Mouse (Mus musculus) left cerebral cortex, postnatal 4 days (tissue): ENCODE measurements around the gene Fcgr1. TPM values are rescaled to one million over a fixed set of nuclear protein-coding genes. Genes with fewer than 3 reads are reported as not detected.
"Not testable (repeated sequence)": the region's sequence is repeated elsewhere in the genome, so short reads cannot be mapped to it uniquely, and the experiment has no call there.

Experiments
- DNase-seq: peaks from one replicate; pipeline ENCODE4 v3.0.0-alpha.2; 2022
- intact Hi-C: fragments of 180-260 bp; cut with DNase I; formaldehyde crosslinking; loops from one replicate; pipeline ENCODE4 v1.15.1; 2025
- total RNA-seq, 2 experiments: library from RNA; stranded (reverse); gene quantifications; 2 replicates each; pipeline ENCODE4 v1.2.3; 2021

The Fcgr1 gene
- total RNA-seq, 2 experiments from 2014 or later = 0.52 to 1.2 TPM

GRCm38 (mm10) chr3:96277428-96277799, 16.4 kb downstream of the Fcgr1 start:
- intact Hi-C loops = no loop called here
- peak; percentile 56 for DNase-seq

GRCm38 (mm10) chr3:96273591-96274465, 19.9 kb downstream of the Fcgr1 start:
- intact Hi-C loops = no loop called here
- no peak for DNase-seq

GRCm38 (mm10) chr3:96269511-96270474, 24.0 kb downstream of the Fcgr1 start, which contains the start of gene Hist2h2bb:
Gene Hist2h2bb (plus strand): TSS chr3:96269752.
- intact Hi-C loops = loop anchor here (10.0 kb wide), 1 partner anchor 205 kb away; no protein-coding TSS in a partner anchor
- DNase-seq = peak; percentile 87

- not testable (repeated sequence) for DNase-seq
- intact Hi-C loops = loop anchor here (10.0 kb wide), 1 partner anchor 204 kb away; no protein-coding TSS in a partner anchor
Measured at GRCm38 (mm10) chr3:96268776-96269378, 24.9 kb downstream of the Fcgr1 start.

- peak; percentile 77 for DNase-seq
- intact Hi-C loops = loop anchor here (10.0 kb wide), 1 partner anchor 203 kb away; no protein-coding TSS in a partner anchor
Measured at GRCm38 (mm10) chr3:96268051-96268775, 25.6 kb downstream of the Fcgr1 start, which contains the start of gene Hist2h3b. Gene Hist2h3b (plus strand): TSS chr3:96268654.

- intact Hi-C loops = loop anchor here (10.0 kb wide), 1 partner anchor 203 kb away; no protein-coding TSS in a partner anchor
- DNase-seq = no peak
Measured at GRCm38 (mm10) chr3:96267541-96267940, 26.2 kb downstream of the Fcgr1 start.

- DNase-seq = no peak
- intact Hi-C loops = loop anchor here (10.0 kb wide), 1 partner anchor 201 kb away; no protein-coding TSS in a partner anchor
Measured at GRCm38 (mm10) chr3:96266132-96266710, 27.5 kb downstream of the Fcgr1 start.

- intact Hi-C loops = loop anchor here (10.0 kb wide), 1 partner anchor 200 kb away; no protein-coding TSS in a partner anchor
- DNase-seq = no peak
Measured at GRCm38 (mm10) chr3:96264404-96264949, 29.3 kb downstream of the Fcgr1 start.

GRCm38 (mm10) chr3:96263558-96264403, 30.0 kb downstream of the Fcgr1 start:
- DNase-seq = no peak
- intact Hi-C loops = loop anchor here (10.0 kb wide), 1 partner anchor 199 kb away; no protein-coding TSS in a partner anchor

GRCm38 (mm10) chr3:96262979-96263550, 30.7 kb downstream of the Fcgr1 start, which contains the start of gene Hist2h4:
Gene Hist2h4 (minus strand): TSS chr3:96263311.
- DNase-seq = peak; percentile 94
- intact Hi-C loops = loop anchor here (10.0 kb wide), 1 partner anchor 198 kb away; no protein-coding TSS in a partner anchor

GRCm38 (mm10) chr3:96262216-96262875, 31.4 kb downstream of the Fcgr1 start:
- DNase-seq = peak; percentile 81
- intact Hi-C loops = loop anchor here (10.0 kb wide), 1 partner anchor 198 kb away; no protein-coding TSS in a partner anchor

GRCm38 (mm10) chr3:96261623-96262022, 32.1 kb downstream of the Fcgr1 start:
- DNase-seq = no peak
- intact Hi-C loops = loop anchor here (10.0 kb wide), 1 partner anchor 197 kb away; no protein-coding TSS in a partner anchor

GRCm38 (mm10) chr3:96260220-96260619, 33.5 kb downstream of the Fcgr1 start:
- DNase-seq = no peak
- intact Hi-C loops = loop anchor here (10.0 kb wide), 1 partner anchor 195 kb away; no protein-coding TSS in a partner anchor

GRCm38 (mm10) chr3:96257190-96257589, 36.6 kb downstream of the Fcgr1 start:
- intact Hi-C loops = no loop called here

GRCm38 (mm10) chr3:96255926-96256593, 37.7 kb downstream of the Fcgr1 start:
- DNase-seq = no peak
- intact Hi-C loops = no loop called here

More at GRCm38 (mm10) chr3:96257190-96257589, 36.6 kb downstream of the Fcgr1 start:
- DNase-seq = no peak
